Mouse (Mus musculus) frontal cortex, postnatal 25 days (tissue): Measurements from ENCODE around the gene Olfr1.

Experiments used
- DNase-seq, 2 experiments: peaks; one replicate each; pipeline ENCODE4 v3.0.0; 2022; ENCODE audit warnings: low spot score in 2 of 2

Olfr1 gene

GRCm38 (mm10) chr11:73399514-73399913, at the start of gene Olfr1:
Gene Olfr1 (minus strand): TSS chr11:73399614.
- no peak for DNase-seq

GRCm38 (mm10) chr11:73428377-73428776, 29.0 kb upstream of the Olfr1 start, which contains the start of gene Olfr378:
Gene Olfr378 (minus strand): TSS chr11:73428477.
- no peak for DNase-seq

GRCm38 (mm10) chr11:73395374-73395773, 4.0 kb downstream of the Olfr1 start:
- DNase-seq = no peak

- no peak for DNase-seq
Measured at GRCm38 (mm10) chr11:73370946-73371345, 28.5 kb downstream of the Olfr1 start, which contains the start of gene Olfr376. Gene Olfr376 (plus strand): TSS chr11:73371246.

- no peak for DNase-seq
Measured at GRCm38 (mm10) chr11:73350483-73350882, 48.9 kb downstream of the Olfr1 start, which contains the start of gene Olfr20. Gene Olfr20 (plus strand): TSS chr11:73350783.
